Comparison of ENCODE assay signal across 25 mouse cellular contexts in the genomic region with DNA sequence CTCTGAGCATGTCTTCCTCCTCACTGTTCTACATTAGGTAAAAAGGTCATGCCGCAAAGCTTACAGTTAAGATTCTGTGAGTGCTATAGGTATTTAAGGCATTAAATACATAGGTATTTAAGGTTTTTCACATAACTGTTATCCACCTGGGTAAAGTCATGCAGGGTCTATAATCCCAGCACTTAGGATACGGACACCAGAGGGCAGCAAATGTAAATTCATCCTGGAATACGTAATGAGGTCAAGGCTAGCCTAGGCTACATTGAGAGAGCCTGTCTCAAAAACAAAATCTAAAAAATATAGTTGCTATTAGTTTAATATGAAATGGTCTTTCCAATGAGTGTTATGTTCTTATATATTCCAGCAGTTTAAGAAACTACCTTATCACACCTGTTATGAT. TPM values are rescaled to one million over a fixed set of nuclear protein-coding genes. Genes with fewer than 3 reads are reported as not detected.
A peak's percentile ranks its signal among the peaks of the same experiment; 100 is the strongest.
DNase-seq lines count a peak whose midpoint lies in the region; ATAC-seq and TF ChIP-seq lines count a peak whose summit lies in the region.
"Had no signal": no experiment of that assay in that cellular context is flagged by ENCODE, and none has a peak within 500 bp of the region (broad histone marks: within the 10 kb centered on the region; RNA-seq: fewer than 3 reads in every experiment).

No protein-coding gene starts in this region.

- peak; percentile 37 for TF ChIP-seq CTCF in kidney, postnatal 0 days (IDR thresholded peaks at IDR 0.05; ENCODE audit: low read depth)
- TF ChIP-seq CTCF in liver, postnatal 0 days (IDR thresholded peaks at IDR 0.05; ENCODE audit: low read depth), result peak; percentile 25; the same call in 1 of the 2 replicates
- peak; percentile 28 for TF ChIP-seq CTCF in Patski (IDR thresholded peaks at IDR 0.05)

- in situ Hi-C loops in Patski (cut with MboI; ENCODE audit: low pct_unique_long_range_greater_than_20kb), result no loop called here

- no peaks in the 10 kb centered on the region for H3K4me1 ChIP-seq in kidney, postnatal 0 days (replicated peaks; ENCODE audit: insufficient read depth, low read length)
- H3K4me1 ChIP-seq in liver, postnatal 0 days (ENCODE audit: insufficient read depth), result no peaks in the 10 kb centered on the region
- no peaks in the 10 kb centered on the region for H3K4me1 ChIP-seq in liver, embryonic 11.5 days (replicated peaks; ENCODE audit: control insufficient read depth, insufficient read depth, low read length)
- H3K4me1 ChIP-seq: embryonic facial prominence, embryonic 10.5 days; forebrain, embryonic 13.5 days; heart, embryonic 10.5 days; hindbrain, embryonic 10.5 days; hindbrain, embryonic 15.5 days had no signal

- TF ChIP-seq EP300 in liver, postnatal 0 days (IDR thresholded peaks at IDR 0.05; ENCODE audit: low read depth), result no peak

- CTCF ChIA-PET in Patski (lab: Charles Lee), result interaction anchor here (1.0 to 1.4 kb wide), 4 partner anchors 11 to 58 kb away, joined by 3 to 9 read pairs (median 3); no protein-coding TSS in a partner anchor

- no peak overlapping the region for H3K9ac ChIP-seq in kidney, postnatal 0 days (ENCODE audit: low read depth, low read length)
- H3K9ac ChIP-seq in liver, postnatal 0 days (replicated peaks), result no peak overlapping the region
- no peak overlapping the region for H3K9ac ChIP-seq in liver, embryonic 11.5 days (ENCODE audit: low read depth, low read length)
- H3K9ac ChIP-seq: forebrain, embryonic 13.5 days; forebrain, postnatal 0 days; hindbrain, embryonic 15.5 days had no signal

- 91% methylated on average over 3 of the region's 3 CpGs for WGBS in kidney, postnatal 0 days
- WGBS in liver, postnatal 0 days (ENCODE audit: insufficient replicate concordance), result 85% methylated on average over 3 of the region's 3 CpGs
- WGBS in liver, embryonic 11.5 days, result 88% methylated on average over 3 of the region's 3 CpGs

- H3K4me3 ChIP-seq in kidney, postnatal 0 days (replicated peaks; ENCODE audit: low read depth, low read length), result no peak overlapping the region
- no peak overlapping the region for H3K4me3 ChIP-seq in liver, postnatal 0 days (ENCODE audit: low read depth, low read length)
- H3K4me3 ChIP-seq in liver, embryonic 11.5 days (ENCODE audit: low read depth, low read length), result no peak overlapping the region
- H3K4me3 ChIP-seq: embryonic facial prominence, embryonic 10.5 days; forebrain, embryonic 13.5 days; heart, embryonic 10.5 days; hindbrain, embryonic 10.5 days; hindbrain, embryonic 15.5 days had no signal

- H3K27me3 ChIP-seq in kidney, postnatal 0 days (ENCODE audit: insufficient read depth, low read length), result no peaks in the 10 kb centered on the region
- H3K27me3 ChIP-seq in liver, postnatal 0 days (ENCODE audit: insufficient read depth, low read length), result no peaks in the 10 kb centered on the region
- no peaks in the 10 kb centered on the region for H3K27me3 ChIP-seq in liver, embryonic 11.5 days (replicated peaks; ENCODE audit: control insufficient read depth, insufficient read depth, low read length)
- peaks cover 31% of the 10 kb centered on the region for H3K27me3 ChIP-seq in Patski
- H3K27me3 ChIP-seq: forebrain, embryonic 13.5 days; hindbrain, embryonic 15.5 days had no signal

- DNase-seq in heart, adult 11 months, result peak; percentile 35
- no peak for DNase-seq in heart, adult 9 months (ENCODE audit: low spot score in 2 of 2)
- DNase-seq in kidney, postnatal 0 days (ENCODE audit: low spot score), result no peak
- no peak for DNase-seq in kidney, postnatal 14 days
- DNase-seq in liver, postnatal 0 days, result no peak
- no peak for DNase-seq in liver, embryonic 11.5 days (ENCODE audit: low spot score)
- DNase-seq in Patski (ENCODE audit: low read depth, low spot score), result no peak
- no peak for DNase-seq in left cerebral cortex, postnatal 4 days
- DNase-seq: adrenal gland, adult 2 months; adrenal gland, postnatal 36 days; cerebellum, adult 2 months; cerebellum, postnatal 10 days; forebrain, postnatal 0 days had no signal

- no peak for ATAC-seq in kidney, postnatal 0 days (replicated peaks; ENCODE audit: low FRiP score, low read depth)
- ATAC-seq in liver, postnatal 0 days, result no peak
- no peak for ATAC-seq in liver, embryonic 11.5 days (replicated peaks; ENCODE audit: low FRiP score)
- no peak for ATAC-seq in Patski
- ATAC-seq: forebrain, embryonic 13.5 days; forebrain, postnatal 0 days; inflammation-experienced regulatory T-cells, adult 6 months had no signal

- no peaks in the 10 kb centered on the region for H3K9me3 ChIP-seq in kidney, postnatal 0 days (replicated peaks; ENCODE audit: low read length)
- H3K9me3 ChIP-seq in liver, postnatal 0 days (ENCODE audit: low read length), result peaks cover 5% of the 10 kb centered on the region; the same call in 1 of the 2 replicates
- no peaks in the 10 kb centered on the region for H3K9me3 ChIP-seq in liver, embryonic 11.5 days (ENCODE audit: control insufficient read depth, low read length)
- H3K9me3 ChIP-seq: forebrain, embryonic 13.5 days; heart, embryonic 10.5 days; hindbrain, embryonic 10.5 days; hindbrain, embryonic 15.5 days had no signal

- POLR2A ChIA-PET in Patski (lab: Charles Lee), result no interaction called here

- intact Hi-C loops in left cerebral cortex, postnatal 4 days (cut with DNase I), result no loop called here

- no peak overlapping the region for H3K4me2 ChIP-seq in kidney, postnatal 0 days (ENCODE audit: low read length)
- H3K4me2 ChIP-seq in liver, postnatal 0 days (ENCODE audit: low read depth, low read length), result no peak overlapping the region
- H3K4me2 ChIP-seq in liver, embryonic 11.5 days, result no peak overlapping the region
- H3K4me2 ChIP-seq: forebrain, embryonic 13.5 days; hindbrain, embryonic 15.5 days had no signal

- H3K36me3 ChIP-seq in kidney, postnatal 0 days (ENCODE audit: insufficient read depth, low read length), result no peaks in the 10 kb centered on the region
- H3K36me3 ChIP-seq in liver, postnatal 0 days (replicated peaks; ENCODE audit: insufficient read depth, low read length), result no peaks in the 10 kb centered on the region
- no peaks in the 10 kb centered on the region for H3K36me3 ChIP-seq in liver, embryonic 11.5 days (ENCODE audit: control insufficient read depth, insufficient read depth, low read length)
- H3K36me3 ChIP-seq: embryonic facial prominence, embryonic 10.5 days; heart, embryonic 10.5 days; hindbrain, embryonic 10.5 days; hindbrain, embryonic 15.5 days had no signal

- H3K27ac ChIP-seq in kidney, postnatal 0 days, result no peak overlapping the region
- H3K27ac ChIP-seq in liver, postnatal 0 days (ENCODE audit: low read depth), result no peak overlapping the region
- no peak overlapping the region for H3K27ac ChIP-seq in liver, embryonic 11.5 days (ENCODE audit: low read depth, low read length)
- H3K27ac ChIP-seq: embryonic facial prominence, embryonic 10.5 days; forebrain, embryonic 13.5 days; heart, embryonic 10.5 days; hindbrain, embryonic 10.5 days; hindbrain, embryonic 15.5 days had no signal

RNA-seq across cellular contexts. Expression of gene Pdcd1lg2, which starts 33.6 kb away (rescaled TPM):
- polyA plus RNA-seq in kidney, postnatal 0 days (2015; fragmentation: Nextera tagmentation; extraction: Ambion mirVana), result not detected in 2 replicates
- not detected in 2 replicates for polyA plus RNA-seq in liver, postnatal 0 days (2015; fragmentation: Nextera tagmentation; extraction: Ambion mirVana)
- polyA plus RNA-seq in liver, embryonic 11.5 days (2014; fragmentation: Nextera tagmentation; extraction: Ambion mirVana), result not detected in 2 replicates
- polyA plus RNA-seq in Patski (2021), result 0.26 TPM
- under 1 TPM in 1 of 2 experiments, not detected in 1; 0.28 TPM for total RNA-seq in left cerebral cortex, postnatal 4 days (2021)
- total RNA-seq: adrenal gland, adult 2 months; adrenal gland, postnatal 36 days; gastrocnemius, adult 18-20 months; gastrocnemius, postnatal 4 days; heart, postnatal 25 days had no signal
- polyA plus RNA-seq: adrenal gland, adult 2 months; C2C12; cerebellum, adult 2 months; embryonic facial prominence, embryonic 10.5 days; embryonic facial prominence, embryonic 14.5 days; forebrain, embryonic 13.5 days; forebrain, postnatal 0 days; heart, embryonic 10.5 days; heart, embryonic 14.5 days; hindbrain, embryonic 10.5 days; hindbrain, embryonic 15.5 days had no signal
